Mouse (Mus musculus): ENCODE results near the gene Dab2ip. TPM values are rescaled to one million over a fixed set of nuclear protein-coding genes. Genes with fewer than 3 reads are reported as not detected.

Dab2ip gene
- polyA plus RNA-seq (2015; fragmentation: Nextera tagmentation; extraction: Ambion mirVana), result 37.2 and 41.6 TPM in 2 replicates

DNA sequence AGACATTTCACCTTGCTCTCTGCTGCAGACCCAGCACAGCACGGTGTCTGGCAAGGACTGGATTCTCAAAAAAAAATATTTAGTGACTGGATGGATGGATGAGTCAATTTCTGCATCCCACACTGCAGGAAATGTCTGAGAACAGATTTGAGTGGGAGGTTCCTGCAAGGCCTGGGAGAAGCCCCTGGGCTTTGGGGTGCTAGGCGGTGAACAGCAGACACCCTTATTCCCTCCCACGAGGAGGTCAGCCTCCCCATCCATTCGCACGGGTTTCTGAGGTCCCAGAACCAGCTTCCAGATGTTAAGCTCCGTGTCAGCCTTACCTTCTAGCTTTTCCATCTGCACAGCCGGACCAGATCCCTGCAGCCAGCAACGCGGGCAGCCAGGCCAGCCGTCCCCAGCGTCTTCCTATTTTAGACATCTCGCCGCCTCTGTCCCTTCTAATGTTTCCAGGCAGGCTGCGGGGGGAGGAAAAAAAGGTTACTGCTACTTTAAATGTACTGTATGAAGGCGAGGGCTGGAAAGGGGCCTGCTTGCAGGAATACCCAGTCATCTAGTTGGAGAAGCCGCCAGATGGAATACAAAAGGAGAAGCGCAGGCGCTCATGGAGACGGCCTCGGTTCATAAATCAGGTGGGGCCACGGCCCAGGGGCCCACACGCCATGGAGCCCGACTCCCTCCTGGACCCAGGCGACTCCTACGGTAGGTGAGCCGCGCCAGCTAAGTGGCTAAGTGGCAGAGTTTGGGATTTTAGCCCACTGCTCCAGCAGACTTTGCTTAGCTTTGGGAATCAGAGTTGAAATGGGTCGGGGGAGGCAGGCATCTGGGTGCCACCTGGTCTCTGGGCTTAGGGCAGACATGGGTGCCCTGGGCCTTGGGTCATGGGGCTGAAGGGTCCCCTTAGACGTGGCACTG, at the start of gene Dab2ip:
Gene Dab2ip, plus strand, starts transcription at position 356 of the 915 bp plus-strand sequence.

Other genes starting within 250 kb of the Dab2ip start
- gene Stom, start 221.3 kb upstream of the Dab2ip start, polyA plus RNA-seq (2015; fragmentation: Nextera tagmentation; extraction: Ambion mirVana), result 40.4 and 49.3 TPM in 2 replicates
- not detected in 2 replicates for gene 4930568D16Rik, start 190.5 kb upstream of the Dab2ip start, polyA plus RNA-seq (2015; fragmentation: Nextera tagmentation; extraction: Ambion mirVana)
- not detected in 2 replicates for gene 4930402F06Rik, start 161.1 kb upstream of the Dab2ip start, polyA plus RNA-seq (2015; fragmentation: Nextera tagmentation; extraction: Ambion mirVana)
- gene Ggta1, start 95.0 kb upstream of the Dab2ip start, polyA plus RNA-seq (2015; fragmentation: Nextera tagmentation; extraction: Ambion mirVana), result 12.5 and 13.9 TPM in 2 replicates

Measured in adrenal gland, postnatal 0 days (tissue).